Mouse (Mus musculus) left cerebral cortex, postnatal 10 days (tissue): ENCODE results near the gene Gm42372. TPM values are rescaled to one million over a fixed set of nuclear protein-coding genes. Genes with fewer than 3 reads are reported as not detected.

ENCODE experiments used
- DNase-seq, 2 experiments: peaks; one replicate each; pipeline ENCODE4 v3.0.0; 2021 to 2022; ENCODE audit warnings: low spot score in 2 of 2, mixed read lengths in 1 of 2; ENCODE audit errors: extremely low spot score in 1 of 2
- intact Hi-C: fragments of 180-260 bp; cut with DNase I; formaldehyde crosslinking; loops from one replicate; pipeline ENCODE4 v1.15.1; 2025
- total RNA-seq, 2 experiments: library from RNA; stranded (reverse); gene quantifications; 2 replicates each; pipeline ENCODE4 v1.2.3; 2021

Gm42372 gene
- total RNA-seq, 2 experiments from 2014 or later = 52.6 to 57.6 TPM

DNA sequence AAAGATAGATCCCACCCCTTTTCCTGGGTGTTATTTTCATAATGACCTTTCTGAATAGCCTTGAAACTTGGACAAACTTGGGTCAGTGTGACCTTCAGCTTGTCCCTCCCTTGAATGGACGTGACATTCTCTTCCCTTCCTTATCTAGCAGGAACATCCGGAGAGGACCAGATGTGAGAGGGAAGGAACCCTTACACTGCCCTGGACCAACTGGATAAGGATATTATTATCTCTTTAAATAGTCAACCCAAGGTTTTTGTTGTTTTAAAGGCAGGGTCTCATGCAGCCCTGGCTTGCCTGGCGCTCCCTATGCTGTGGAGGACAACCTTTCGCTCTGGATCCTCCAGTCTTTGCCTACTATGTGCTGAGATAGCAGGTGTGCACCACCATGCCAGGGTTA is 16.3 kb downstream of the Gm42372 start:
- intact Hi-C loops = no loop called here
- no peak for DNase-seq

DNA sequence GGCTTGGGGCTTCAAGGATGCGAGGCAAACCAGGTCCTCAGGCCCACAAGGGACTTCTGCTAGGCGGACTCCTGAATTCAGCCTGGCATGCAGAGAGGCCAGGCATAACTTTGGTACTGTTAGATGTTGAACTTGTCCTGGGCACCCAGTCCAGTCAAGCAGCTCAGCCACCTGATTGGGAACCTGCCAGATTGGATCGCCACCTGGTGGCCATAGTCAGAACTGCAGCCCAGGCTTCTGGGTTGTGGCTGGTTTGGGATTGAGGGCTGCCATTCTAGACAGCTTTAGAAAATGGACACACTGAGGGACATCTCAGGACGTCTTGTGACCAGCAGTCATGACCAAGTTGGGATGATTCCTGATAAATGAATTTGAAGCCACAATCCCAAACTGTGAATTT is 16.8 kb downstream of the Gm42372 start:
- DNase-seq = peak; percentile 79 to 84
- intact Hi-C loops = no loop called here

DNA sequence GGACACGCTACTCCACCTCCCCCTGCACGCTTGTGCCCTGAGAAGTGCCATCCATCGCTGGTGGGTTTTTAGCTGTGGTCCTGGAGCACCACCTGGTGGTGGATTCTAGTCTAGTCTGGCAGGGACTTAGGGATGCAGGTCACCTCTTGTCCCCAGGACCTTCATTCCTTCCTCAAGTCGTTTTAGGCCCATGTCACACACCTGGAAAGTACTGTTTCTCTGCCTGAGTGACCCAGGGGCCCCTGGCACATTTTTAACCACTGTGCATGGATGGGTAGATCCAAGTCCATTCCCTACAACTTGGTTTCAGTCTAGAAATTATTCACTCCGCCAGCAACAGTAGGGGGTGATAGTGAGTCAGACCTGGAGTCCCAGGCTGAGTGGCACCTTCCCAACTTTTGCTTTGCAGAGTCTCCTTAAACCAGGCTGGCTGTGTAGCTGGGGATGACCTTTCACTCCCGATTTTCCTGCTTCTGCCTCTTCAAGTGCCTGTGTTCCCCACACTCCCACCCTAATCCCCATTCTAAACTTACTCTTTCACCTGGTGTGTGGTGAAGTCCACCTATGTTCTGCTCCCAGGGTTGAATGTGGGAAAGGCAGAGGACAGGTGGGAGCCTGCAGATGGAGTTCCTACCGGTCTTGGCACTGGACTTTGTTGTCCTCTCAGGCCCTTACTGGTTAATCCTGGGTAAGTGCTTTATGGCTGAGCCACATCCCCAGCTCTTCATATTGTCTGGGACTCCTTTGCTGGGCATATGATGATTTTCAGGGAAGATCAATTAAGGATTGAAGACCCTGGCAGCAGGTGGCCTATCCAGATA is 19.7 kb downstream of the Gm42372 start:
- DNase-seq = peak; percentile 76 to 86
- intact Hi-C loops = loop anchor here (1.0 to 2.0 kb wide), 2 partner anchors 52 to 70 kb away; no protein-coding TSS in a partner anchor

DNA sequence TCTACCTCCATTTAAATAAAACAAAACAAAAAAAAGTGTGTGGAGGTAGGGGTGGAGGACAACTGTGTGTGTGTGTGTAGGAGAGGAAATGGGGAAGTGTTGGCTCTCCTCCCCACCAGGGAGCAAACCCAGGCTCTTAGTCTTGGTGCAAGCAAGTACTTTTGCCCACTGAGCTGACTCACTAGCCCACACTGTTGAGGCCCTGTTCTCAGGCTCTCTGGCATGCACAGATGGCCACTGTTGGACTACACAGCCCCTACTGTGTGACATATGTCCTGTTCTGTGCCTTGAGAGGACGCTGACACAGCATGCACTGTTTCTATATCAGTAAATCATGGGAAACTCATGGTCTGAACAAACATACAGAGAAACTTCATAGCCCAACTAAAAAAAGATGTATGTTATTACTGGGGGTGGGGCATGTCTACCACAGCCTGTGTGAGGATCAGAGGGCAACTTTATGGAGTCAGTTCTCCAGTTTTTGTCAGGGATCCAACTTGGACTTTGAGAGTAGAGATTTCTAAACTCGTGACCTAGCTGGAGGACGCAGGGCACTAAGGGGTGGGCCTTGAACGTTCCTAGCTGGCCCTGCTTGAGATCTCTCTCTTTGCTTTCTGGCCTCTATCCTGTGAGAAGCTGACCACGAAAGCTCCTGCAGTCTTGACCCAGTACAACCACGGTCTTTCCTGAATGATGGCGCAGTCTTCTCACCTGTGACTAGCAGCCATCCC is 20.5 kb downstream of the Gm42372 start:
- DNase-seq = no peak
- intact Hi-C loops = loop anchor here (2.0 kb wide), 1 partner anchor 53 kb away; no protein-coding TSS in a partner anchor

DNA sequence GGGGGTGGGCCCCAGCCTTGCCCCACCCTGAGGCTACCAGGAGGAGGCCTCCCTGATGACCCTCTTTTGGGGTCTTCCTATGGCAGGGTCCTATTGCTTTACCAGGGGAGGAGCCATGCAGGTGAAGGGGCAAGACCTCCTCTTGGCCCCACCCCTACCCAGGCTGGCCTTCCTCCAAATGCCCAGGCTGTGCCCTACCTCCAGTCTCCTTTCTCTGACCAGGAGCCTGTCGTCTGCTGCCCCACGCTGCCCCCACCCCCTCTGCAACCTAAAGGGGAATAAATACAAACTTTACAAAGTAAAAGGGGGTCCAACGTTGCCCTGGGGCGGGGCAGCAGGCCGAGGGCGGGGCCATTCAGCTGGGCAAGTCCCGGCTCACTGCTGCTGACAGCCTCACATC is 21.8 kb downstream of the Gm42372 start:
- intact Hi-C loops = loop anchor here (5.0 kb wide), 1 partner anchor 48 kb away; no protein-coding TSS in a partner anchor
- peak in 1 of 2 experiments; percentile 60 for DNase-seq

DNA sequence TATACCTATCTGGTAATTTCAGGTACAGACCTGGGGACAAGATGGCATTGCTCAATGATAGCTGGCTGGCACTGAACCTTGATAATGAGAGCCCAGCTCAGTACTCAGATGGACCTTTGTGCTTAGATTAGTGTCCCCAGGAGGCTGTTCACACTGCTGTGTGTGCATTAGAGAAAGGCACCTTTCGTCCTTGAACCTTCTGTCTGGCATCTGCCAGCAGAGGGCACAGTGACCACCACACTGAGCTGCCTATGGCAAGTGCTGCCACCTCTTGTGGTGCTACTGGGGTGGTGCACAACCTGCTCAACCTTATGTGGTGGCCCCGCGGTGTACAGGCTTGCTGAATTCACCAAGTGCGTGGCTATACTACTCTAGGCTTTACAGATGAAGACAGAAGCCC is 24.4 kb downstream of the Gm42372 start:
- intact Hi-C loops = loop anchor here (5.0 kb wide), 1 partner anchor 45 kb away; no protein-coding TSS in a partner anchor
- no peak for DNase-seq

DNA sequence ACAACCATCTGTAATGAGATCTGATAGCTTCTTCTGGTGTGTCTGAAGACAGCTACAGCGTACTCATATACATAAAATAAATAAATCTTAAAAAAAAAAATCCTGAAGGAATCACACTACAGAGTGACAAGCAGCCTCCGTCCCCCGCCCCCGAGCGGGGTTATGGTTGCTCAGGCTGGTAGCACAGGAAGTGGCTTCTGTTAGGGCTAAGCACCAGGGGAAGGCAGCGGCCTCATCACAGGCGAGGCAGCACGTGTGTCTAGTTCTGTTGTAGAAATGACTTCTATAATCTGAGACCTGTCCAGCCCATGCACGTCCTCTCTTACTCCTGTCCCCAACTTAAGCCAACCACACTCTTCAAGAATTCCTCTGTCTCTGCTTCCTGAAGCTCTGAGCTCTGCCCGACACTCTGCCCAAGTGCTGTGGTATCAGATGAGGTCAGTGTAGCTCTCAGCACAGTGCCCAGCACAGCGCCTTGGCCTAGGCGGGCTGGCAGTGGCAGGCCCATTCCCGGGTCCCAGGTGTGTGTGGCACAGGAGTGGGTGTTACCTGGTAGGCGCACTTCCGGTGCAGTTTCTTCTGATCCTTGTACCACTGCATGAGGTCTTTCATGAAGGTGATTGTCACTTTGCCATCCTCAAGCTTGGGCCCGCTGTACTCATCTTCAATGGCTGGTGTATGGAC is 26.6 kb downstream of the Gm42372 start:
- no peak for DNase-seq
- intact Hi-C loops = loop anchor here (5.0 kb wide), 1 partner anchor 43 kb away; no protein-coding TSS in a partner anchor

DNA sequence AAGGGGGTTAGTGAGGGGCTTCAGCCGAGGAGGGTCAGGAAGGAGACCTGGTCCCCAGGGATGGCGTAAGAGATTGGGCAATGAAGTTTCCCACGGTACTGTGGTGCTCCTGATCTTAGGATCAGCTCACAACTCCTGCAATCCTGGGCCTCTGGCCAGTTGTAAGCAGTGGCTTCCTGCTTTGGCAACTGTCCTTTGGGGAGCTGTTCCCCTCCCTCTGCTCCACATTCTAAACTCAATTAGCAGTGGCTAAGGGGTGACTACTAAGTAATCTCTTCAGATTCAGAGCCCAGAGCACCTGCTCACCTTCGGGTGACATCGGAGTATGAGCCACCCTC is 27.1 kb downstream of the Gm42372 start:
- intact Hi-C loops = no loop called here

DNA sequence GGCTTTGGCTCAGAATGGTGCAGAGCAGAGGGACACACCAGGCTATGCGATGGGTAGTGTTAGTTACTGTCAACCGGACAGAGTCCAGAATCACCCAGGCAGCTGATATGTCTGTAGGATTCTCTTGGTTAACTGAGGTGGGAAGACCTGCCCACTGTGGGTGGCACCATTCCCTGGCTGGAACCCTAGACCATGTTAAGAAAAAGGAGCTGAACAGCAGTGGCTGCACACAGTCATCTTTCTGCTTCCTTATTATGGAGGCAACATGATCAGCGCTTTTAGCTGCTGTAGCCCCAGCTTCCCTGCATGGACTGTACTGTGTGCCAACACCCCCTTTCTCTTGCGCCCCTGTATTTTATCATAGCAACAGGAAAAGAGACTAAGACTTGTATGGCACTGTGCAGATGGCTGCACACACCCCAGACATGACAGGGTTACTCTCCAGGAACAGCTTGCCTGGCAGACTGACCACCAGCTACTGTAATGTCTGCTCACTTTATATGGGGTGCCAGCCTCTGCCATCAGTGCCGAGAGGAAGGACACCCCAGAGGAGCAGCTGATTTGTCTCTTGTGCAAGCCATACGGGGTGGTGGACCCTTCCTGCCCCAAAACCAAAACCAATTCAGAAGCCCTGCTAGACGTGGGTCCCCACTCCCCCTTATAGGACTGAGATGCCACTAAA is 29.2 kb downstream of the Gm42372 start:
- DNase-seq = no peak
- intact Hi-C loops = no loop called here

More for the DNA sequence above, 27.1 kb downstream of the Gm42372 start:
- no peak for DNase-seq

DNA sequence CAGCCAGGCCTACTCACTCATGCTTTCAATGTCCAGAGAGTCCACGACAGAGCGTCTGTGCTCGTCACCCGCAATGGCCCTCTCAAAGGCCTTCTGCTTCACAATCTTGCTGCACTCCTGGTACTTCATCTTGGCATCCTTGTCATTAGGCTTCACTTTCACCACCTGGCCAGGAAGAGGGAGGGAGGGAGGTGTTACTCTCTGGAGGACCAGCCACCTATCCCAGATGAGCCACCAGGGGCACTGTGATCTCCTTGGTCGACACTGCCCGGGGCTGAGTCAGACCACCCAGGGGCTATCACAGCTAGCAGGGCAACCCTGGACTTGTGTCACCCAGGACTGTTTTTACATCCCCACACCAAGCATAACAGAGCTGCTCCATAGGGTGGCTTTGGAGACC is 32.5 kb downstream of the Gm42372 start:
- intact Hi-C loops = loop anchor here (5.0 kb wide), 1 partner anchor 47 kb away; the partner anchor contains the start of gene Hif3a
- DNase-seq = no peak

DNA sequence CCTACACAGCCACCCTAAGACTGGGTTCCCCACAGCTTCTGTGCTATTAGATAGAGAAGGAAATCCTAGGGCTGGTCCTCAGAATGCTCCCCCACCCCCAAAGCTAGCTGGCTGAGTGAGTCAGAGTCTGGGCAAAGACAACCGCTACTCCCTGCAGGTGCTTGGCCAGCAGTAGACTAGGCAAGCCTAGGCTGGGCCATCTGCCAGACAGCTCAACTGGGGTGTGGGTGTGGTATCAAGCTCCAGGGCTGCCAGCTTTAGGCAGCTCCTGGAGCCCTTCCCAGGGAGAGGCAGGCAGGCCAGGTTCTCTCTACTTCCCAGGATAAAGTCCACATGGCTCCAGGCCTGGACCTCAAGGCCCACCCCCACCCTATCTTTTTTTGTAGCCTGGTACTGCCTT is 34.1 kb downstream of the Gm42372 start:
- DNase-seq = peak; percentile 91 to 93
- intact Hi-C loops = loop anchor here (5.0 kb wide), 1 partner anchor 45 kb away; the partner anchor contains the start of gene Hif3a

DNA sequence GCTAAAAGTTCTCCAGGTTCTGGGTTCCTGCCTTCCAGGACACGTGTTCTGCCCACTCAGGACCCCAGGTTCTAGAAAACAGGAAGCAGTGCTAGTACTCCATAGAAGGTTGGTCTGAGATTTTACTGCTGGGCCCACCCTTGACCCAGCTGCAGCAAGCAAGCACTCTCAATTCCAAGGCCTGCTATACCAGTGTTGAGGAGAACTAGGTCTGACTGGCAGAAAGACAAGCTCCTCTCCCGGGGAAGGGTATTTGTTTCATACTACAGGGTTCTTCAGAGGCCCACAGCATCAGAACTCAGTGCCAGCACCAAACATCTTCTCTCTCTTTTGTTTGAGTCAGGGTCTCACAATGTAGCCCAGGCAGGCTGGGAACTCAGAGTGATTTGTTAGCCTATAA is 35.0 kb downstream of the Gm42372 start:
- DNase-seq = no peak
- intact Hi-C loops = loop anchor here (5.0 kb wide), 1 partner anchor 44 kb away; the partner anchor contains the start of gene Hif3a

DNA sequence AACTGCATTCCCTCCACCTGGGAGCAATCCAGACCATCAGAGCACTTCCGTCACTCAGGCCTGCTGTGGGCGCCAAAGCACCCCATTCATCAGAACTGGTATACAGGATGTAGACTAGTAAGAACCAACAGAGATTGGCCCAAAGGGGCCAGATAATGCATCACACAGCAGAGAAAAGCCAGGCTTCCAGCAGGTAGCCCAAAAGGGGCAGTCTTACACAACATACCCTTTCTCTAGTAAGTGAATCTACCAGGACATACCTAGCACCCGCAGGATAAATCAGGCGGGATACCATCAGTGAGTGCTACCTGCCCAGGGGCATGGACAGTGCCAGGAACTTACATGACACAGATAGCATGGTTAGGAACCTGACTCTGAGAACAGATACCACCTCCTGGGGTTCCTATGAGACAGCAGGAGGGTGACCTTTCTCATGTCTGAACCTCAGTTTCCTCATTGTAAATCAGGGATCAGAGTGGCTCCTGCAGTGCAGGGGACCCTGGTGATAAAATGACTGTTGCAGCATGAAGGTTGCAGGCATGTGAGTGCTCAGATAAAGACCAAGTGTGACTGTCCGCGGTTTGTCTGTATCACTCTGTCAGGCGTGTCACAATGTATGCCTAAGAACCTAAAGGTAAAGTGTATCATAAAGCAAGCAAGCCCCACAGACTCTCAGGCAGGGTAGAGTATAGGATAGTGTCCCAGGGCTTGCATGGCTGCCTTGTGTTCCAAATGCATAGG is 36.7 kb downstream of the Gm42372 start:
- DNase-seq = no peak
- intact Hi-C loops = loop anchor here (5.0 kb wide), 1 partner anchor 43 kb away; the partner anchor contains the start of gene Hif3a

DNA sequence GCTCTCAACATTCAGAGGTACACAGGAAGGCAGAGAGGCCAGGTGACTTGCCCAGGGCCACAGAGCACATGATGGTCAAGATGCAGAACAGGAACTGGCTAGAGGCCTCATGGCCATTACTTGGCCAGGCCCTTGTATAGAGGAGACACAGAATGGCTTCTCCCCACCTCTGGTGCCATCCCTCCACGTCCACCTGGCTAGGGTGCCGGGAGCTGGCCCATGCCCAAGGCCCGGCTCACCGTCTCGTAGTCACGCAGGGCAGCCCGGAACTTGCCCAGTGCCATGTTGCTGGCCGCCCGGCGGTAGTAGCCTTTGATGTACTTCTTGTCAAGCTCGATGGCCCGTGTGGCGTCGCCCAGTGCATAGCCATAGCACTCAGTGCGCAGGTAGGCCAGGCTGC is 39.3 kb downstream of the Gm42372 start:
- intact Hi-C loops = no loop called here
- no peak for DNase-seq

DNA sequence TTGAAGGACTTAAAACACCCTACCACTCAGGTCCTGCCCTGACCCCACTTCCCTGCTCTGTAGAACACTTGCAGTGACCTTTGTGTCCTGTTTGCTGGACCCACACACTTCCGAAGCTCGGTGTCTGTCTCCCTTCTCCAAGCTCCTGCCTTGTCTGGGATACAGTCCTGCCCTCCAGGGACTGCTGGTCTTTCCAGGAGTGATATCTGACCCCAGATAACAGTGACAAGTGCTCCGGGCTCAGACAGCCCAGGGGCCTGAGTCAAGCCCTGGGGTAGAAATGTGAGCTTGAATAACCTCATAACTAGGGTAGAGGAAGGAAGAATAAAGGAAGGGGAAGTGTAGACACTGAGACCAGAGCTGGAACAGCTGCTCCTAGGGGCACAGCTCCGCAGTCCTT is 40.8 kb downstream of the Gm42372 start:
- intact Hi-C loops = no loop called here
- no peak for DNase-seq

DNA sequence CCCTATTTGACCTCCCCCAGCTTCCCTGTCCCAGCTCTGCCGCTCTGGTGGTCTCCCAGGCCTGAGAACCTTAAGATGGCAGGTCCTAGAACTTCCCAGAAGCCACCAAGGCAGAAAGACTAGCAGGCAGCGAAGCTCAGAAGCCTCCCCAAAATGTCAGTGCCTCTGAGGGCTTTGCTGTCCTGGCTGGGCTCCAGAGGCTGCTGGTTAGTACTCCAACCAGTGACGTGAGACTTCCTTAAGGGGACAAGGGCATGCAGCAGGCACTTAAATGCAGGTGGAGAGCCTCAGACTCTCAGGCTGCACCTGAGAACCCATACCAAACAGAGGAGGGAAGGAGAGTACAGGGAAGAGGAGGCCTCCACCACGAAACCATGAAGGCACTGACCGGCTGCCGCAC is 41.3 kb downstream of the Gm42372 start:
- intact Hi-C loops = no loop called here
- DNase-seq = no peak

DNA sequence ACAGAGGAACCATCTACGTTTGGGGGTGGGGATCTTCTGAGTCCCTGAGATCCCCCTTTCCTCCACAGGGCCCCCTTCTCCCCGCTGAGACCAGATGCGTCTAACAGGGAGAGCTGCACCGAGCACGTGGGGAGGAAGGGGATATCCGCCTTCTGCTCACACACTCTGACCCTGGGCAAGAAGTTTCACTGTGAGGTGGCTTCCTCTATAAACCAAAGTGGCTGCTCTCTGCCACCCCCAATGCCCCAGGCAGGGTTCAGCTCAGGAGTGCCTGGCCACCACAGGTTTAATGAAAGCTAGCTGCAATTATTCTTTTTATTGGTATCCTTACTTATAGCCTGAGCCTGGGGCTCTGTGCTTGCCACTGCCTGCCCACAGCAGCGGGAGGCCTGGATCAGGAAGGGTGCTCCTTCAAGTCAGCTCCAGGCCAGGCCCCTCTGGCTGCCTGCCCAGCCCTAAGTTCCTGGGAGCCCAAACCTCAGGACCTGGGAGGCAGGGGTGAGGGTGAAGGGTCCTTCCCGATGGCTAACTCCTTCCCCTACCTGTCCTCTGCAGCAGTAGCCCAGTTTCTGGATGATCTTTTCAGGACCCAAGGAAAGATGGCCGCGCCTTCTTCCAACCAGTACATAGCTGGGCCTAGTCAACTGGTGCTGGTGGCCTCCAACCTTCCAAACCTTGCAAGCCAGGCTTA is 42.1 kb downstream of the Gm42372 start:
- peak in 1 of 2 experiments; percentile 62 for DNase-seq
- intact Hi-C loops = no loop called here
